Mouse (Mus musculus) intestine, embryonic 14.5 days (tissue): ENCODE data around the gene Catsperd. TPM values are rescaled to one million over a fixed set of nuclear protein-coding genes. Genes with fewer than 3 reads are reported as not detected.

Experiments used
- ATAC-seq: fragments of 200-750 bp; cut with Nextera tagmentation; replicated peaks from 2 replicates; pipeline ENCODE4 v1.8.0; 2017; ENCODE audit warnings: low read depth, moderate number of reproducible peaks, moderate TSS enrichment, moderate library complexity; ENCODE audit not compliant: low FRiP score, low TSS enrichment
- DNase-seq: peaks from one replicate; pipeline ENCODE4 v3.0.0-alpha.2; 2018; ENCODE audit warnings: low spot score
- H3K27ac ChIP-seq: fragments of 300-500 bp; sonication (generic); 2 replicates; pipeline ENCODE4 v1.5.1; 2014; ENCODE audit warnings: low read depth, mild to moderate bottlenecking, control low read depth
- H3K27me3 ChIP-seq: fragments of 300-500 bp; sonication (generic); replicated peaks from 2 replicates; pipeline ENCODE4 v1.6.1; 2014; ENCODE audit warnings: low read length, control low read depth; ENCODE audit not compliant: control insufficient read depth, insufficient read depth
- H3K36me3 ChIP-seq: fragments of 300-500 bp; sonication (generic); 2 replicates; pipeline ENCODE4 v1.6.1; 2014; ENCODE audit warnings: low read length, control low read depth; ENCODE audit not compliant: control insufficient read depth, insufficient read depth
- H3K4me1 ChIP-seq: fragments of 300-500 bp; sonication (generic); replicated peaks from 2 replicates; pipeline ENCODE4 v1.6.1; 2014; ENCODE audit warnings: low read length, control low read depth, mixed read lengths; ENCODE audit not compliant: control insufficient read depth, insufficient read depth
- H3K4me2 ChIP-seq: fragments of 300-500 bp; sonication (generic); 2 replicates; pipeline ENCODE4 v1.6.1; 2014; ENCODE audit warnings: low read length
- H3K4me3 ChIP-seq: fragments of 300-500 bp; sonication (generic); 2 replicates; pipeline ENCODE4 v1.5.1; 2014; ENCODE audit warnings: low read depth, low read length, control low read depth, mixed read lengths
- H3K9ac ChIP-seq: fragments of 300-500 bp; sonication (generic); 2 replicates; pipeline ENCODE4 v1.6.1; 2014; ENCODE audit warnings: mild to moderate bottlenecking, low read length
- H3K9me3 ChIP-seq: fragments of 300-500 bp; sonication (generic); 2 replicates; pipeline ENCODE4 v1.6.1; 2016; ENCODE audit warnings: low read length, control low read depth; ENCODE audit not compliant: control insufficient read depth
- WGBS: fragments of 180-500 bp; shearing (Covaris S2); extraction: QIAGEN DNeasy Blood & Tissue Kit; methylation state at CpG from one replicate; pipeline ENCODE4 v1.1.7; 2014; 5-methylcytosine and 5-hydroxymethylcytosine counted together
- polyA plus RNA-seq: library from polyadenylated mRNA; unstranded; fragments of >200 nt; fragmentation: Nextera tagmentation; extraction: Ambion mirVana; gene quantifications from 2 replicates; pipeline ENCODE4 v1.2.1, GENCODE M21; 2014

The Catsperd gene
- polyA plus RNA-seq, 1 experiment from 2014 or later: 1.1 TPM

GRCm38 (mm10) chr17:56708692-56709091, 80.7 kb downstream of the Catsperd start:
- DNase-seq: no peak
- Histone ChIP-seq H3K9ac (no peak overlapping the region), H3K9me3 (no peaks in the 10 kb centered on the region), H3K4me3 (no peak overlapping the region), H3K4me1 (no peaks in the 10 kb centered on the region), H3K27me3 (no peaks in the 10 kb centered on the region), H3K27ac (no peak overlapping the region), H3K36me3 (peaks cover 88% of the 10 kb centered on the region), H3K4me2 (no peak overlapping the region)
- ATAC-seq: no peak
- 78% methylated on average over 4 of the region's 4 CpGs for WGBS

GRCm38 (mm10) chr17:56709708-56710107, 81.8 kb downstream of the Catsperd start:
- no peak overlapping the region for H3K4me2 ChIP-seq
- ATAC-seq: no peak
- no peak overlapping the region for H3K4me3 ChIP-seq
- H3K9ac ChIP-seq: no peak overlapping the region
- no peak overlapping the region for H3K27ac ChIP-seq
- no peaks in the 10 kb centered on the region for H3K9me3 ChIP-seq
- no peaks in the 10 kb centered on the region for H3K4me1 ChIP-seq
- H3K36me3 ChIP-seq: peaks cover 80% of the 10 kb centered on the region
- DNase-seq: no peak
- 83% methylated on average over 3 of the region's 3 CpGs for WGBS
- no peaks in the 10 kb centered on the region for H3K27me3 ChIP-seq

Other genes with a start within 250 kb of the Catsperd start
- gene Ptprs, start 151.7 kb upstream of the Catsperd start, polyA plus RNA-seq: 94.4 and 99.6 TPM in 2 replicates
- gene Znrf4, start 115.7 kb upstream of the Catsperd start, polyA plus RNA-seq: not detected in 2 replicates
- 2.2 and 2.8 TPM in 2 replicates for gene Gm20219, start 73.8 kb upstream of the Catsperd start, polyA plus RNA-seq
- 57.1 and 59.9 TPM in 2 replicates for gene Safb2, start 43.6 kb upstream of the Catsperd start, polyA plus RNA-seq
- gene Safb, start 43.3 kb upstream of the Catsperd start, polyA plus RNA-seq: 73.3 and 81.8 TPM in 2 replicates
- 273 and 284 TPM in 2 replicates for gene 2410015M20Rik, start 18.4 kb upstream of the Catsperd start, polyA plus RNA-seq
- gene Rpl36, start 14.7 kb upstream of the Catsperd start, polyA plus RNA-seq: 2,427 and 2,673 TPM in 2 replicates
- 64.5 and 71.2 TPM in 2 replicates for gene Lonp1, start 1.3 kb upstream of the Catsperd start, polyA plus RNA-seq
- gene Ranbp3, start 45.2 kb downstream of the Catsperd start, polyA plus RNA-seq: 89.6 and 96.7 TPM in 2 replicates
- gene Ndufa11, start 89.6 kb downstream of the Catsperd start, polyA plus RNA-seq: 494 and 522 TPM in 2 replicates
- gene Vmac, start 89.9 kb downstream of the Catsperd start, polyA plus RNA-seq: 21.2 and 21.3 TPM in 2 replicates
- gene Nrtn, start 129.4 kb downstream of the Catsperd start, polyA plus RNA-seq: 13.5 and 15.6 TPM in 2 replicates
- gene Dus3l, start 136.6 kb downstream of the Catsperd start, polyA plus RNA-seq: 45.6 and 47.4 TPM in 2 replicates
- gene Prr22, start 142.1 kb downstream of the Catsperd start, polyA plus RNA-seq: 1.7 and 2.3 TPM in 2 replicates
- gene Rfx2, start 202.9 kb downstream of the Catsperd start, polyA plus RNA-seq: 4.5 and 4.9 TPM in 2 replicates
- gene Acsbg2, start 246.3 kb downstream of the Catsperd start, polyA plus RNA-seq: not detected in 2 replicates
- gene 1700061G19Rik, start 247.3 kb downstream of the Catsperd start, polyA plus RNA-seq: 0.12 and 0.34 TPM in 2 replicates